Mouse (Mus musculus): ENCODE measurements at regions not wholly inside any gene's neighbourhood (a gene's known extent, or its start where the extent isn't known, plus 50 kb on each side); places are given as distances from the start of the nearest gene placed in this dataset.

GRCm38 (mm10) chr4:125439856-125440255 is 50.6 kb upstream of the Grik3 start:
- intact Hi-C loops (cut with DNase I) = no loop called here
- DNase-seq = no peak

GRCm38 (mm10) chr4:125437161-125437822 is 53.2 kb upstream of the Grik3 start:
- no peak for DNase-seq
- intact Hi-C loops (cut with DNase I) = no loop called here

- intact Hi-C loops (cut with DNase I) = no loop called here
- no peak for DNase-seq
These were observed 57.0 kb upstream of the Grik3 start for GRCm38 (mm10) chr4:125433511-125433910.

GRCm38 (mm10) chr4:125431648-125432047 is 58.9 kb upstream of the Grik3 start:
- intact Hi-C loops (cut with DNase I) = no loop called here

GRCm38 (mm10) chr4:125430845-125431244 is 59.7 kb upstream of the Grik3 start:
- DNase-seq = no peak
- intact Hi-C loops (cut with DNase I) = no loop called here

More at GRCm38 (mm10) chr4:125431648-125432047, 58.9 kb upstream of the Grik3 start:
- no peak for DNase-seq

- intact Hi-C loops (cut with DNase I) = no loop called here
- DNase-seq = no peak
These were observed 61.8 kb upstream of the Grik3 start for GRCm38 (mm10) chr4:125428736-125429135.

- intact Hi-C loops (cut with DNase I) = no loop called here
- DNase-seq = no peak
These were observed 69.8 kb upstream of the Grik3 start for GRCm38 (mm10) chr4:125420561-125421241.

- DNase-seq = peak in 1 of 2 experiments; percentile 5
- intact Hi-C loops (cut with DNase I) = no loop called here
These were observed 70.8 kb upstream of the Grik3 start for GRCm38 (mm10) chr4:125419491-125420255.

GRCm38 (mm10) chr4:125415308-125415707 is 75.2 kb upstream of the Grik3 start:
- intact Hi-C loops (cut with DNase I) = no loop called here
- DNase-seq = no peak

- DNase-seq = no peak
- intact Hi-C loops (cut with DNase I) = no loop called here
These were observed 76.4 kb upstream of the Grik3 start for GRCm38 (mm10) chr4:125413833-125414719.

GRCm38 (mm10) chr4:125410736-125411441 is 79.6 kb upstream of the Grik3 start:
- no peak for DNase-seq
- intact Hi-C loops (cut with DNase I) = no loop called here

GRCm38 (mm10) chr4:125399376-125400112 is 91.0 kb upstream of the Grik3 start:
- DNase-seq = no peak
- intact Hi-C loops (cut with DNase I) = no loop called here

- no peak for DNase-seq
- intact Hi-C loops (cut with DNase I) = no loop called here
These were observed 93.5 kb upstream of the Grik3 start for GRCm38 (mm10) chr4:125397007-125397461.

- intact Hi-C loops (cut with DNase I) = no loop called here
- DNase-seq = no peak
These were observed 99.2 kb upstream of the Grik3 start for GRCm38 (mm10) chr4:125391269-125391668.

GRCm38 (mm10) chr4:125385811-125386210 is 104.7 kb upstream of the Grik3 start:
- intact Hi-C loops (cut with DNase I) = no loop called here
- DNase-seq = no peak

- DNase-seq = no peak
- intact Hi-C loops (cut with DNase I) = no loop called here
These were observed 126.5 kb upstream of the Grik3 start for GRCm38 (mm10) chr4:125364011-125364410.

- DNase-seq = no peak
- intact Hi-C loops (cut with DNase I) = no loop called here
These were observed 128.6 kb upstream of the Grik3 start for GRCm38 (mm10) chr4:125361611-125362520.

GRCm38 (mm10) chr4:125358356-125358755 is 132.1 kb upstream of the Grik3 start:
- no peak for DNase-seq
- intact Hi-C loops (cut with DNase I) = no loop called here

Measured in heart, postnatal 36 days (tissue).